Mouse (Mus musculus): ENCODE data around the gene Ube2g2. TPM values are rescaled to one million over a fixed set of nuclear protein-coding genes. Genes with fewer than 3 reads are reported as not detected.

Gene Ube2g2
- polyA plus RNA-seq, 1 experiment = 2.9 TPM

GRCm38 (mm10) chr10:77629163-77629562 lies 7.1 kb downstream of the Ube2g2 start:
- no peaks in the 10 kb centered on the region for H3K27me3 ChIP-seq (ENCODE audit: control insufficient read depth)
- no peak for TF ChIP-seq GATA1 (IDR thresholded peaks at IDR 0.05; ENCODE audit: low read length)
- no peak for TF ChIP-seq TAL1 (IDR thresholded peaks at IDR 0.05; ENCODE audit: low read length)
- no peak overlapping the region for H3K4me3 ChIP-seq (replicated peaks)
- peaks cover 81% of the 10 kb centered on the region for H3K36me3 ChIP-seq (ENCODE audit: control insufficient read depth)
- no peaks in the 10 kb centered on the region for H3K9me3 ChIP-seq (ENCODE audit: control insufficient read depth, low read length)
- peaks cover 31% of the 10 kb centered on the region for H3K4me1 ChIP-seq (ENCODE audit: control insufficient read depth)

GRCm38 (mm10) chr10:77629970-77630369 lies 7.9 kb downstream of the Ube2g2 start:
- Histone ChIP-seq H3K9me3 (ENCODE audit: control insufficient read depth, low read length) (no peaks in the 10 kb centered on the region), H3K27me3 (ENCODE audit: control insufficient read depth) (no peaks in the 10 kb centered on the region), H3K36me3 (ENCODE audit: control insufficient read depth) (peaks cover 79% of the 10 kb centered on the region), H3K4me3 (replicated peaks) (no peak overlapping the region), H3K4me1 (ENCODE audit: control insufficient read depth) (peaks cover 23% of the 10 kb centered on the region)
- TF ChIP-seq GATA1 (IDR thresholded peaks at IDR 0.05; ENCODE audit: low read length) (no peak), TAL1 (IDR thresholded peaks at IDR 0.05; ENCODE audit: low read length) (no peak)

GRCm38 (mm10) chr10:77634016-77634415 lies 11.9 kb downstream of the Ube2g2 start:
- Histone ChIP-seq H3K4me3 (replicated peaks) (no peak overlapping the region), H3K27me3 (ENCODE audit: control insufficient read depth) (no peaks in the 10 kb centered on the region), H3K9me3 (ENCODE audit: control insufficient read depth, low read length) (no peaks in the 10 kb centered on the region), H3K36me3 (ENCODE audit: control insufficient read depth) (peaks cover 90% of the 10 kb centered on the region), H3K4me1 (ENCODE audit: control insufficient read depth) (peaks cover 3% of the 10 kb centered on the region; the same call in 1 of the 2 replicates)
- TF ChIP-seq TAL1 (IDR thresholded peaks at IDR 0.05; ENCODE audit: low read length) = no peak
- no peak for TF ChIP-seq GATA1 (IDR thresholded peaks at IDR 0.05; ENCODE audit: low read length)

- Histone ChIP-seq H3K27me3 (ENCODE audit: control insufficient read depth) (no peaks in the 10 kb centered on the region), H3K9me3 (ENCODE audit: control insufficient read depth, low read length) (no peaks in the 10 kb centered on the region), H3K4me1 (ENCODE audit: control insufficient read depth) (peaks cover 2% of the 10 kb centered on the region; the same call in 1 of the 2 replicates), H3K4me3 (replicated peaks) (no peak overlapping the region), H3K36me3 (ENCODE audit: control insufficient read depth) (peaks cover 89% of the 10 kb centered on the region)
- TF ChIP-seq GATA1 (IDR thresholded peaks at IDR 0.05; ENCODE audit: low read length) = no peak
- TF ChIP-seq TAL1 (IDR thresholded peaks at IDR 0.05; ENCODE audit: low read length) = no peak
Measured at GRCm38 (mm10) chr10:77634452-77635231, 12.6 kb downstream of the Ube2g2 start.

- Histone ChIP-seq H3K36me3 (ENCODE audit: control insufficient read depth) (peaks cover 92% of the 10 kb centered on the region), H3K4me3 (replicated peaks) (no peak overlapping the region), H3K4me1 (ENCODE audit: control insufficient read depth) (peaks cover 2% of the 10 kb centered on the region; the same call in 1 of the 2 replicates), H3K27me3 (ENCODE audit: control insufficient read depth) (no peaks in the 10 kb centered on the region), H3K9me3 (ENCODE audit: control insufficient read depth, low read length) (no peaks in the 10 kb centered on the region)
- TF ChIP-seq GATA1 (IDR thresholded peaks at IDR 0.05; ENCODE audit: low read length) (no peak), TAL1 (IDR thresholded peaks at IDR 0.05; ENCODE audit: low read length) (no peak)
Measured at GRCm38 (mm10) chr10:77636234-77636922, 14.3 kb downstream of the Ube2g2 start.

GRCm38 (mm10) chr10:77638956-77639355 lies 16.9 kb downstream of the Ube2g2 start:
- H3K4me1 ChIP-seq (ENCODE audit: control insufficient read depth) = peaks cover 2% of the 10 kb centered on the region; the same call in 1 of the 2 replicates
- no peaks in the 10 kb centered on the region for H3K9me3 ChIP-seq (ENCODE audit: control insufficient read depth, low read length)
- peaks cover 90% of the 10 kb centered on the region for H3K36me3 ChIP-seq (ENCODE audit: control insufficient read depth)

GRCm38 (mm10) chr10:77643160-77643559 lies 21.1 kb downstream of the Ube2g2 start:
- Histone ChIP-seq H3K36me3 (ENCODE audit: control insufficient read depth) (peaks cover 83% of the 10 kb centered on the region), H3K9me3 (ENCODE audit: control insufficient read depth, low read length) (no peaks in the 10 kb centered on the region), H3K4me3 (replicated peaks) (no peak overlapping the region), H3K4me1 (ENCODE audit: control insufficient read depth) (peaks cover 2% of the 10 kb centered on the region; the same call in 1 of the 2 replicates), H3K27me3 (ENCODE audit: control insufficient read depth) (no peaks in the 10 kb centered on the region)
- TF ChIP-seq GATA1 (IDR thresholded peaks at IDR 0.05; ENCODE audit: low read length) (no peak), TAL1 (IDR thresholded peaks at IDR 0.05; ENCODE audit: low read length) (no peak)

More at GRCm38 (mm10) chr10:77638956-77639355, 16.9 kb downstream of the Ube2g2 start:
- Histone ChIP-seq H3K4me3 (replicated peaks) (no peak overlapping the region), H3K27me3 (ENCODE audit: control insufficient read depth) (no peaks in the 10 kb centered on the region)
- TF ChIP-seq GATA1 (IDR thresholded peaks at IDR 0.05; ENCODE audit: low read length) = no peak
- TF ChIP-seq TAL1 (IDR thresholded peaks at IDR 0.05; ENCODE audit: low read length) = no peak

GRCm38 (mm10) chr10:77645571-77645970 lies 23.5 kb downstream of the Ube2g2 start:
- Histone ChIP-seq H3K9me3 (ENCODE audit: control insufficient read depth, low read length) (no peaks in the 10 kb centered on the region), H3K4me3 (replicated peaks) (no peak overlapping the region), H3K4me1 (ENCODE audit: control insufficient read depth) (no peaks in the 10 kb centered on the region), H3K36me3 (ENCODE audit: control insufficient read depth) (peaks cover 63% of the 10 kb centered on the region), H3K27me3 (ENCODE audit: control insufficient read depth) (no peaks in the 10 kb centered on the region)
- TF ChIP-seq TAL1 (IDR thresholded peaks at IDR 0.05; ENCODE audit: low read length) (no peak), GATA1 (IDR thresholded peaks at IDR 0.05; ENCODE audit: low read length) (no peak)

GRCm38 (mm10) chr10:77647461-77647860 lies 25.4 kb downstream of the Ube2g2 start:
- H3K4me1 ChIP-seq (ENCODE audit: control insufficient read depth) = no peaks in the 10 kb centered on the region
- H3K4me3 ChIP-seq (replicated peaks) = no peak overlapping the region
- TF ChIP-seq TAL1 (IDR thresholded peaks at IDR 0.05; ENCODE audit: low read length) (no peak), GATA1 (IDR thresholded peaks at IDR 0.05; ENCODE audit: low read length) (no peak)
- peaks cover 46% of the 10 kb centered on the region for H3K36me3 ChIP-seq (ENCODE audit: control insufficient read depth)
- H3K9me3 ChIP-seq (ENCODE audit: control insufficient read depth, low read length) = no peaks in the 10 kb centered on the region
- no peaks in the 10 kb centered on the region for H3K27me3 ChIP-seq (ENCODE audit: control insufficient read depth)
